Mouse (Mus musculus): ENCODE data around the gene Ctu2. TPM values are rescaled to one million over a fixed set of nuclear protein-coding genes. Genes with fewer than 3 reads are reported as not detected.
A peak's percentile ranks its signal among the peaks of the same experiment; 100 is the strongest.

Ctu2 gene
- polyA plus RNA-seq, 1 experiment from 2014 or later, result 44.8 TPM

GRCm38 (mm10) chr8:122436146-122436545, 39.8 kb upstream of the Ctu2 start:
- no peak overlapping the region for H3K4me3 ChIP-seq (replicated peaks)
- no peak for ATAC-seq (ENCODE audit: insufficient read depth, low FRiP score, low read depth)
- no peak overlapping the region for H3K9ac ChIP-seq
- H3K27ac ChIP-seq, result no peak overlapping the region
- no peaks in the 10 kb centered on the region for H3K27me3 ChIP-seq (replicated peaks)
- peaks cover 20% of the 10 kb centered on the region for H3K4me1 ChIP-seq
- H3K4me2 ChIP-seq, result no peak overlapping the region
- WGBS, result 95% methylated on average over 9 of the region's 9 CpGs
- peaks cover 17% of the 10 kb centered on the region; the same call in 1 of the 2 replicates for H3K36me3 ChIP-seq
- H3K9me3 ChIP-seq, result no peaks in the 10 kb centered on the region

GRCm38 (mm10) chr8:122436586-122437125, 39.3 kb upstream of the Ctu2 start:
- Histone ChIP-seq H3K4me2 (no peak overlapping the region), H3K4me1 (peaks cover 15% of the 10 kb centered on the region), H3K27me3 (replicated peaks) (no peaks in the 10 kb centered on the region), H3K4me3 (replicated peaks) (no peak overlapping the region), H3K9me3 (no peaks in the 10 kb centered on the region), H3K36me3 (peaks cover 17% of the 10 kb centered on the region; the same call in 1 of the 2 replicates), H3K27ac (no peak overlapping the region), H3K9ac (no peak overlapping the region)
- WGBS, result 78% methylated on average over 20 of the region's 20 CpGs
- no peak for ATAC-seq (ENCODE audit: insufficient read depth, low FRiP score, low read depth)

GRCm38 (mm10) chr8:122437708-122438331, 38.1 kb upstream of the Ctu2 start:
- H3K4me2 ChIP-seq, result 0 out of 2 replicates have a peak overlapping the region, but pooled peaks have one; percentile 6
- peak overlapping the region; percentile 67 for H3K27ac ChIP-seq
- H3K4me3 ChIP-seq (replicated peaks), result peak overlapping the region; percentile 2; the same call in 1 of the 2 replicates
- no peak for ATAC-seq (ENCODE audit: insufficient read depth, low FRiP score, low read depth)
- peaks cover 17% of the 10 kb centered on the region; the same call in 1 of the 2 replicates for H3K36me3 ChIP-seq
- H3K9me3 ChIP-seq, result no peaks in the 10 kb centered on the region
- no peak overlapping the region for H3K9ac ChIP-seq
- WGBS, result 79% methylated on average over 13 of the region's 13 CpGs
- peaks cover 10% of the 10 kb centered on the region for H3K4me1 ChIP-seq
- no peaks in the 10 kb centered on the region for H3K27me3 ChIP-seq (replicated peaks)

- Histone ChIP-seq H3K9ac (no peak overlapping the region), H3K4me1 (peaks cover 6% of the 10 kb centered on the region; the same call in 1 of the 2 replicates), H3K9me3 (no peaks in the 10 kb centered on the region), H3K27ac (no peak overlapping the region), H3K36me3 (peaks cover 17% of the 10 kb centered on the region; the same call in 1 of the 2 replicates), H3K27me3 (replicated peaks) (no peaks in the 10 kb centered on the region), H3K4me3 (replicated peaks) (no peak overlapping the region), H3K4me2 (no peak overlapping the region)
- 95% methylated on average over 16 of the region's 16 CpGs for WGBS
- ATAC-seq (ENCODE audit: insufficient read depth, low FRiP score, low read depth), result no peak
Observed at GRCm38 (mm10) chr8:122439336-122439735, 36.6 kb upstream of the Ctu2 start.

- Histone ChIP-seq H3K4me2 (no peak overlapping the region), H3K4me1 (peaks cover 22% of the 10 kb centered on the region), H3K27me3 (replicated peaks) (no peaks in the 10 kb centered on the region), H3K9me3 (no peaks in the 10 kb centered on the region), H3K4me3 (replicated peaks) (no peak overlapping the region), H3K36me3 (peaks cover 8% of the 10 kb centered on the region; the same call in 1 of the 2 replicates), H3K27ac (no peak overlapping the region), H3K9ac (no peak overlapping the region)
- 96% methylated on average over 1 of the region's 1 CpGs for WGBS
- ATAC-seq (ENCODE audit: insufficient read depth, low FRiP score, low read depth), result no peak
Observed at GRCm38 (mm10) chr8:122441326-122441725, 34.6 kb upstream of the Ctu2 start.

- Histone ChIP-seq H3K36me3 (0 out of 2 replicates have a peak, but pooled peaks cover 4% of the 10 kb centered on the region), H3K4me1 (peaks cover 22% of the 10 kb centered on the region), H3K27me3 (replicated peaks) (no peaks in the 10 kb centered on the region), H3K9ac (peak overlapping the region; percentile 10), H3K9me3 (no peaks in the 10 kb centered on the region), H3K4me2 (peak overlapping the region; percentile 96), H3K27ac (peak overlapping the region; percentile 67; the same call in 1 of the 2 replicates), H3K4me3 (replicated peaks) (peak overlapping the region; percentile 57)
- no peak for ATAC-seq (ENCODE audit: insufficient read depth, low FRiP score, low read depth)
- 24% methylated on average over 7 of the region's 7 CpGs for WGBS
Observed at GRCm38 (mm10) chr8:122442356-122442755, 33.6 kb upstream of the Ctu2 start.

GRCm38 (mm10) chr8:122442781-122443180, 33.2 kb upstream of the Ctu2 start:
- peak overlapping the region; percentile 57 for H3K4me3 ChIP-seq (replicated peaks)
- H3K4me1 ChIP-seq, result peaks cover 22% of the 10 kb centered on the region
- 2% methylated on average over 12 of the region's 12 CpGs for WGBS
- H3K27me3 ChIP-seq (replicated peaks), result no peaks in the 10 kb centered on the region
- peak overlapping the region; percentile 10 for H3K9ac ChIP-seq
- H3K27ac ChIP-seq, result peak overlapping the region; percentile 67; the same call in 1 of the 2 replicates
- 0 out of 2 replicates have a peak, but pooled peaks cover 4% of the 10 kb centered on the region for H3K36me3 ChIP-seq
- no peak for ATAC-seq (ENCODE audit: insufficient read depth, low FRiP score, low read depth)
- no peaks in the 10 kb centered on the region for H3K9me3 ChIP-seq
- peak overlapping the region; percentile 96 for H3K4me2 ChIP-seq

GRCm38 (mm10) chr8:122443262-122444006, 32.5 kb upstream of the Ctu2 start, which contains the start of gene Mvd:
Mvd (minus strand) TSS chr8:122443422.
- WGBS, result under 1% methylated on average over 47 of the region's 47 CpGs
- peak within 1 kb of the TSS; percentile 45 for H3K9ac ChIP-seq
- ATAC-seq (ENCODE audit: insufficient read depth, low FRiP score, low read depth), result peak; percentile 96

GRCm38 (mm10) chr8:122444058-122444748, 31.7 kb upstream of the Ctu2 start:
- 3% methylated on average over 19 of the region's 19 CpGs for WGBS
- ATAC-seq (ENCODE audit: insufficient read depth, low FRiP score, low read depth), result peak; percentile 56

More at GRCm38 (mm10) chr8:122443262-122444006, 32.5 kb upstream of the Ctu2 start, which contains the start of gene Mvd:
- Histone ChIP-seq H3K4me1 (peaks cover 22% of the 10 kb centered on the region), H3K4me2 (peak within 1 kb of the TSS; percentile 96), H3K27me3 (replicated peaks) (no peaks in the 10 kb centered on the region), H3K36me3 (0 out of 2 replicates have a peak, but pooled peaks cover 4% of the 10 kb centered on the region), H3K4me3 (replicated peaks) (peak within 1 kb of the TSS; percentile 57), H3K27ac (peak within 1 kb of the TSS; percentile 97), H3K9me3 (no peaks in the 10 kb centered on the region)

GRCm38 (mm10) chr8:122445203-122445602, 30.7 kb upstream of the Ctu2 start:
- H3K27me3 ChIP-seq (replicated peaks), result no peaks in the 10 kb centered on the region
- ATAC-seq (ENCODE audit: insufficient read depth, low FRiP score, low read depth), result no peak
- no peaks in the 10 kb centered on the region for H3K36me3 ChIP-seq
- H3K27ac ChIP-seq, result peak overlapping the region; percentile 97; the same call in 1 of the 2 replicates
- peak overlapping the region; percentile 96; the same call in 1 of the 2 replicates for H3K4me2 ChIP-seq
- no peaks in the 10 kb centered on the region for H3K9me3 ChIP-seq
- 61% methylated on average over 3 of the region's 3 CpGs for WGBS
- H3K4me3 ChIP-seq (replicated peaks), result no peak overlapping the region
- H3K9ac ChIP-seq, result no peak overlapping the region
- peaks cover 22% of the 10 kb centered on the region for H3K4me1 ChIP-seq

More at GRCm38 (mm10) chr8:122444058-122444748, 31.7 kb upstream of the Ctu2 start:
- Histone ChIP-seq H3K27ac (peak overlapping the region; percentile 97), H3K4me2 (peak overlapping the region; percentile 96), H3K9ac (peak overlapping the region; percentile 45; the same call in 1 of the 2 replicates), H3K27me3 (replicated peaks) (no peaks in the 10 kb centered on the region), H3K36me3 (0 out of 2 replicates have a peak, but pooled peaks cover 4% of the 10 kb centered on the region), H3K9me3 (no peaks in the 10 kb centered on the region), H3K4me3 (replicated peaks) (peak overlapping the region; percentile 57), H3K4me1 (peaks cover 22% of the 10 kb centered on the region)

- Histone ChIP-seq H3K4me1 (no peaks in the 10 kb centered on the region), H3K36me3 (no peaks in the 10 kb centered on the region), H3K9me3 (no peaks in the 10 kb centered on the region), H3K4me3 (replicated peaks) (no peak overlapping the region), H3K27ac (no peak overlapping the region), H3K9ac (no peak overlapping the region), H3K27me3 (replicated peaks) (no peaks in the 10 kb centered on the region), H3K4me2 (no peak overlapping the region)
- ATAC-seq (ENCODE audit: insufficient read depth, low FRiP score, low read depth), result no peak
- 70% methylated on average over 7 of the region's 7 CpGs for WGBS
Observed at GRCm38 (mm10) chr8:122451161-122451703, 24.7 kb upstream of the Ctu2 start.

All from stomach, embryonic 15.5 days (tissue).